Mouse (Mus musculus) neural tube, embryonic 11.5 days (tissue): Measurements from ENCODE around the gene Shoc2. TPM values are rescaled to one million over a fixed set of nuclear protein-coding genes. Genes with fewer than 3 reads are reported as not detected.
"Not testable (repeated sequence)": the region's sequence is repeated elsewhere in the genome, so short reads cannot be mapped to it uniquely, and the experiment has no call there.

Experiments used
- ATAC-seq: fragments of 200-750 bp; cut with Nextera tagmentation; 2 replicates; pipeline ENCODE4 v1.8.0; 2017; ENCODE audit warnings: moderate number of reproducible peaks, mild to moderate bottlenecking, moderate TSS enrichment, moderate library complexity; ENCODE audit not compliant: insufficient read depth, low FRiP score, low TSS enrichment
- DNase-seq: peaks from one replicate; pipeline ENCODE4 v3.0.0-alpha.2; 2015; ENCODE audit warnings: low spot score
- H3K27ac ChIP-seq: fragments of 300-500 bp; sonication (generic); 2 replicates; pipeline ENCODE4 v1.5.1; 2014; ENCODE audit warnings: low read depth, mild to moderate bottlenecking, low read length
- H3K27me3 ChIP-seq: fragments of 300-500 bp; sonication (generic); 2 replicates; pipeline ENCODE4 v1.6.1; 2014; ENCODE audit warnings: mild to moderate bottlenecking, low read length, mixed read lengths; ENCODE audit not compliant: control insufficient read depth, insufficient read depth
- H3K36me3 ChIP-seq: fragments of 300-500 bp; sonication (generic); 2 replicates; pipeline ENCODE4 v1.6.1; 2014; ENCODE audit warnings: mild to moderate bottlenecking, low read length, moderate library complexity, mixed read lengths; ENCODE audit not compliant: control insufficient read depth, insufficient read depth
- H3K4me1 ChIP-seq: fragments of 300-500 bp; sonication (generic); 2 replicates; pipeline ENCODE4 v1.6.1; 2014; ENCODE audit warnings: low read length, mixed read lengths; ENCODE audit not compliant: control insufficient read depth, insufficient read depth
- H3K4me2 ChIP-seq: fragments of 300-500 bp; sonication (generic); 2 replicates; pipeline ENCODE4 v1.6.1; 2014; ENCODE audit warnings: low read depth, mild to moderate bottlenecking, moderate library complexity
- H3K4me3 ChIP-seq: fragments of 300-500 bp; sonication (generic); 2 replicates; pipeline ENCODE4 v1.5.1; 2014; ENCODE audit warnings: low read depth, low read length
- H3K9ac ChIP-seq: fragments of 300-500 bp; sonication (generic); 2 replicates; pipeline ENCODE4 v1.6.1; 2014; ENCODE audit warnings: mild to moderate bottlenecking, low read length
- H3K9me3 ChIP-seq: fragments of 300-500 bp; sonication (generic); 2 replicates; pipeline ENCODE4 v1.6.1; 2016; ENCODE audit warnings: low read length; ENCODE audit not compliant: control insufficient read depth
- WGBS: fragments of 180-500 bp; shearing (Covaris S2); extraction: QIAGEN DNeasy Blood & Tissue Kit; methylation state at CpG from one replicate; pipeline ENCODE4 v1.1.7; 2014; 5-methylcytosine and 5-hydroxymethylcytosine counted together
- polyA plus RNA-seq: library from polyadenylated mRNA; unstranded; fragments of >200 nt; fragmentation: Nextera tagmentation; extraction: Ambion mirVana; gene quantifications from 2 replicates; pipeline ENCODE4 v1.2.1, GENCODE M21; 2014

Gene Shoc2
- polyA plus RNA-seq, 1 experiment from 2014 or later = 79.4 TPM

DNA sequence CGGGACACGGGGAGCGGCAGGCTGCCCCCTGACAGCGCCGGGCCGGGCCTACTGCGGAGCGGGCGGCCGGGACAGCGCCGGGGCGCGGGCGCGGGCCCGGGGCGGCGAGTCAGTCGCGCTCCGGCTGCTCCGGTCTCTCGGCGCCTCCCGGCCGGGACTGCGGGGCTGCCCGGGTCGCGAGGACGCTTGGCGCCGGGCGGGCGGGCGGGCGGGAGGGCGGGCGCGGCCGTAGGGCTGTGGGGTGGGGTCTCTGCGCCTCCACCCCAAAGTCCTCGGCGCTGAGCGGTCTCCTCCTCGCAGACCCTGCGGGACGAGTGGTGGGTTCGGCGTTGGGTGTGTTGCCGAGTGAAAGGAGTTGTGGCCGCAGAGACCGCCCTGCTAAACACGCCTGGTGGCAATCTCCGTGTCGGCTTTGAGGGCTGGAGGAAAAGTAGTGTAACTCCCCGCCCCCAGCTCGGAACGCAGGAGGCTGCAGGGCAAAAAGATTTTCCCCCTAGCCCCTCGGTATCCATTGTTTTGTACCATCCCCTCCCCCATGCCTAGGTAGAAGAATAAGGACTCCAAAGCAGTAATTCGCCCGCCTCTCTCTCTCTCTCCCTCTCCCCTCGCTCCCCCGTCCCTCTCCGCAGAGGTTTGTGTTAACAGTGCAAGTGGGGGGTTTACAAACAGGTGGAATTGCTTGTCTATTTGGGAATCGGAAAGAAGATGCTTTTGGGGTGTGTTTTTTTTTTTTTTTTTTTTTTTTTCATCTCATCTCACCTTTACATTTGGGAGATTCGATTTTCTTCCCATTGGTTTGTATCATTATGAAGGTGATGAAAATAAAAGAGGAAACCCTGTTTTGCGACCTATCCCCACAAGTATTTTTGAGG lies 1.3 kb downstream of the Shoc2 start:
- peak overlapping the region; percentile 56 for H3K4me2 ChIP-seq
- no peaks in the 10 kb centered on the region for H3K36me3 ChIP-seq
- no peaks in the 10 kb centered on the region; the same call in 1 of the 2 replicates for H3K4me1 ChIP-seq
- peak overlapping the region; percentile 91 for H3K9ac ChIP-seq
- WGBS = under 1% methylated on average over 35 of the region's 69 CpGs
- no peaks in the 10 kb centered on the region for H3K27me3 ChIP-seq
- ATAC-seq (peak; percentile 28), DNase-seq (peak; percentile 73)
- H3K27ac ChIP-seq = peak overlapping the region; percentile 96
- no peaks in the 10 kb centered on the region for H3K9me3 ChIP-seq
- peak overlapping the region; percentile 96 for H3K4me3 ChIP-seq

DNA sequence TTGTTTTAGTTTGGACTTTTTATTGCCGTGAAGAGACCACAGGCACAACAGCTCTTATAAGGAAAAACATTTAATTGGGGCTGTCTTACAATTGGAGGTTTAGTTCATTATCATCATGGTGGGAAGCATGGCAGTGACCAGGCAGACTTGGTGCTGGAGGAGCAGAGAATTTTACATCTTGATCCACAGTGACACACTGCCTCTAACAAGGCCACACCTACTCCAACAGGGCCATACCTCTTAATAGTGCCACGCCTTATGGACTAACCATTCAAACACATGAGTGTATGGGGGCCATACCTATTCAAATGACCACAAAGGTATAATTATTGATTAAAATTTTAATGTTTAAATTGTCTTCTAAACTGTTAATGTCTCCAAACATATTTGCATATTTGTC lies 13.4 kb downstream of the Shoc2 start:
- no peak for ATAC-seq
- H3K9me3 ChIP-seq = no peaks in the 10 kb centered on the region
- no peak for DNase-seq
- WGBS = 96% methylated on average over 2 of the region's 2 CpGs
- H3K27me3 ChIP-seq = no peaks in the 10 kb centered on the region
- H3K4me2 ChIP-seq = no peak overlapping the region
- no peaks in the 10 kb centered on the region for H3K36me3 ChIP-seq
- H3K4me1 ChIP-seq = no peaks in the 10 kb centered on the region
- no peak overlapping the region for H3K27ac ChIP-seq
- no peak overlapping the region for H3K9ac ChIP-seq
- H3K4me3 ChIP-seq = no peak overlapping the region

DNA sequence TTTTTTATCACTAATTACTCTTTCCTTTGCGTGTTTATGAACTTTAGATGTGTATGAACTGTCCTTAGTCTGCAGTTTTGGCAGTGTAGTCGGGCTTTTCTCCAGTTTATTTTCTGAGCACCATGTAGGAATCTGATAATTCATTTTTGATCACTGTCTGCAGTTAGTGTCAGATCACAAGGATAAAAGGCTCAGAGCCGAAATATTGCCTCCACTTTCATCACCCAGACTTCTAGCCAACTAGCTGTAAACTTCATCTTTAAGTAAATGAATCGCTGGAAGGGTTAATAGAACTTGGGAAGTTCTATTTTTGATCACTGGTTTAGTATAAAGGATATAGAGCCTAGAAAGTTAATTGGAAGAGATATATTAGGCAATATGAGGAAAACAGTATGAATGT lies 18.4 kb downstream of the Shoc2 start:
- ATAC-seq (no peak), DNase-seq (no peak)
- no peak overlapping the region for H3K9ac ChIP-seq
- 93% methylated on average over 4 of the region's 4 CpGs for WGBS
- H3K36me3 ChIP-seq = no peaks in the 10 kb centered on the region
- no peaks in the 10 kb centered on the region for H3K27me3 ChIP-seq
- H3K27ac ChIP-seq = no peak overlapping the region
- no peak overlapping the region for H3K4me2 ChIP-seq
- H3K4me1 ChIP-seq = no peaks in the 10 kb centered on the region
- no peaks in the 10 kb centered on the region for H3K9me3 ChIP-seq
- H3K4me3 ChIP-seq = no peak overlapping the region

DNA sequence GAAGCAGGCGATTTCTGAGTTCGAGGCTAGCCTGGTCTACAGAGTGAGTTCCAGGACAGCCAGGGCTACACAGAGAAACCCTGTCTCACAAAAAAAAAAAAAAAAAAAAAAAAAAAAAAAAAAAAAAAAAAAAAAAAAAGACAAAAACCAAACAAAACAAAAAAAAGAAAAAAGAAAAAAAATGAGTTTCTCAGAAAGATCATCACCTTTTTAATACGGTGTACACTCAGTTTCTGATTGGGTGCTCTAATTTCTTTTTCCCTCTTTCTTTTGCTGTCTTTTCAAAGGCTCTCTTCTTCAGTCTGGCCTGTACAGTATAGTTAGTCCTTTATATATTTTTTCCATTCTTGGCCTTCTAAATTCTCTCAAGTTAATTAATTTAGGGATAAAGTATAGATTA lies 20.2 kb downstream of the Shoc2 start:
- H3K4me3 ChIP-seq, DNase-seq, H3K4me1 ChIP-seq, H3K9me3 ChIP-seq, H3K27ac ChIP-seq, H3K4me2 ChIP-seq, H3K27me3 ChIP-seq, ATAC-seq, H3K9ac ChIP-seq, H3K36me3 ChIP-seq: not testable (repeated sequence)
- 93% methylated on average over 3 of the region's 3 CpGs for WGBS

DNA sequence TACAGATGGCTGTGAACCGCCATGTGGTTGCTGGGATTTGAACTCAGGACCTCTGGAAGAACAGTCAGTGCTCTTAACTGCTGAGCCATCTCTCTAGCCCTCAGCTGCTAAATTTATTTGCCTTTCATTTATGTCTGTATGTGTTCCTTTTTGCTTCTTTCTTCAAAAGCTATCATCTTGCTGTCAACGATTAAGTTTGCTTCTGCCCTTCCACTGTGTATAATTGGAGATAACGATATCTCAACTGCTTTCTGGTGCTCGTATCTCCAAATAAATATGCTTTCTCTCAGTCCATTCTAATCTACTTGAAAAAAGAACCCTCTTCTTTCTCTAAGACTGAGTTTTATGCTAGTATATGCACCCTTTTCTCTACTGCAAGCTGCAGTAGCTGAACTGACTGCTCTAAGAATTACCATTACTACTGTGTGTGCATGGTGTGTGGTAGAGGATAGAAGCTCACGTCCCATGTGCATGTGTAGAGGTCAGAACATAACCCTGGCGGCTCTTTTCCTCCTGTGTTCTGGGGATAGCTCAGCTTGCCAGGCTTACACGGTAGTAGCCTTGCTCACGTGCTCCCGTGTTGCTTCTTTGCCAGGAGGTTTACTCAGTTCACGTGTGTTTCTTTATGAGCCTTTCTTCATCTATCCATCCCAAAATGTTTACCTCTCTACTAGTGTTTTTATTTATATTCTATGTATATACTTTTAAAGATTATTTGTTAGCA lies 21.0 kb downstream of the Shoc2 start:
- ATAC-seq (no peak), DNase-seq (no peak)
- Histone ChIP-seq H3K4me3 (no peak overlapping the region), H3K9me3 (no peaks in the 10 kb centered on the region), H3K27me3 (no peaks in the 10 kb centered on the region), H3K27ac (no peak overlapping the region), H3K36me3 (no peaks in the 10 kb centered on the region), H3K9ac (no peak overlapping the region), H3K4me2 (no peak overlapping the region), H3K4me1 (no peaks in the 10 kb centered on the region)
- WGBS = 89% methylated on average over 10 of the region's 10 CpGs

DNA sequence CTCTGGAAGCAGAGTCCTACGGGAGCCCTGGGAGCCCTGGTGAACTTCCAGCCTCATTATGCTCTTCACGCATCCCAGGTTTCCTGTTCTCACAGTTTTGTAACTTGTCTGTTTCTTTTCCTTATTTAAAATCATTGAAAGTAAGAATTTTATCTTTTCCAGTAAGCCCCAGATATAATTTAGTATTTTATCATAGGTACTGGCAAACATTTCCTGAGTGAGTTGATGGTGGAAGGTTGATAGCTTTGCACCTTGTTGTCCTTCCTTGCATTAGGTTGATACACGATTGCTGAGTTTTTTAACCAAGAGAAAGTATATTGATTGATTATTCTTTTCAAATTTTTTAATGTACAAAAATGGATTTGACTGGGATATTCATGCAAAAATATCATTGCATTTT lies 25.1 kb downstream of the Shoc2 start:
- no peak for ATAC-seq
- Histone ChIP-seq H3K4me1 (no peaks in the 10 kb centered on the region), H3K9ac (no peak overlapping the region), H3K4me2 (no peak overlapping the region), H3K27me3 (no peaks in the 10 kb centered on the region), H3K4me3 (no peak overlapping the region), H3K9me3 (no peaks in the 10 kb centered on the region), H3K36me3 (no peaks in the 10 kb centered on the region), H3K27ac (no peak overlapping the region)
- DNase-seq = no peak
- WGBS = 90% methylated on average over 3 of the region's 3 CpGs

DNA sequence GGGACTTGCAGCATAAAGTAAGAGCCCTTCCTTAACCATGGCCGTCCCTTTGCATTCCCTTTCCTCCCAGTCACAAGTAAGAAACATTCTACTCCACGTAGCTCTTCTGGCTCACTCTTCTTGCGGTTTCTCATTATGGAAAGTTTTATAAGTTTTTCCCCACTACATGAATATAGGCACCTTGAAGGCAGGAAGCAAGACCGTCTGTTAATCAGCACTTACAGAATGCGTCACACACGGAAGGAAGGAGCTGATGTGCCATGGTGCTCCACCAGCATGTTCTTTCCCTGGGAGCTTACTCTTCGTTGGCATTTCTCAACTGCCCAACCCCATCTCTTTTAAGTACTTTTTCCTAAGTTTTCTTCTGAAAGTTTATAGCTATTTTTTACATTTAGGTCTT lies 27.8 kb downstream of the Shoc2 start:
- Histone ChIP-seq H3K36me3 (no peaks in the 10 kb centered on the region; the same call in 1 of the 2 replicates), H3K27me3 (no peaks in the 10 kb centered on the region), H3K9me3 (no peaks in the 10 kb centered on the region), H3K4me3 (no peak overlapping the region), H3K9ac (no peak overlapping the region), H3K4me1 (no peaks in the 10 kb centered on the region), H3K4me2 (no peak overlapping the region), H3K27ac (no peak overlapping the region)
- ATAC-seq = no peak
- WGBS = 86% methylated on average over 7 of the region's 7 CpGs
- no peak for DNase-seq

DNA sequence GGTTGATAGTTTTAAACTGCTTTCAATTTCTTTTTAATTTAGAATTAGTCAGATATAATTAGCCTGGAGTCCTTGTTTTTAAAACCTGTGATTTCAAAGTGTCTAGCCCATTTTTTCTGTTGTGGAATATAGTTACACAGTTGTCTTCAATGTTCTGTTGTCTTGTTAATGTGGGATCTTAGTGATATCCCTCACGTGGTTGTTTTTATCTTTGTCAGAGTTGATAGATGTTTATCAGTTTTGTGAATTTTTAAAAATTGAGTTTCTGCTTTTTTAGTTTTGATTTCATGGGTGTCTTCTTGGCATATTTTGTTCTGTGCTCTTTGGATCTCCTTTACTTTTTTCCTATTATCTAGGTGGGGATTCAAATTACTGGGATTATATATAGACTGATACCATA lies 29.6 kb downstream of the Shoc2 start:
- Histone ChIP-seq H3K9ac (no peak overlapping the region), H3K27me3 (no peaks in the 10 kb centered on the region), H3K4me3 (no peak overlapping the region), H3K4me2 (no peak overlapping the region), H3K4me1 (no peaks in the 10 kb centered on the region), H3K9me3 (no peaks in the 10 kb centered on the region), H3K27ac (no peak overlapping the region), H3K36me3 (no peaks in the 10 kb centered on the region; the same call in 1 of the 2 replicates)
- ATAC-seq (no peak), DNase-seq (no peak)
- WGBS = 93% methylated on average over 1 of the region's 1 CpGs

DNA sequence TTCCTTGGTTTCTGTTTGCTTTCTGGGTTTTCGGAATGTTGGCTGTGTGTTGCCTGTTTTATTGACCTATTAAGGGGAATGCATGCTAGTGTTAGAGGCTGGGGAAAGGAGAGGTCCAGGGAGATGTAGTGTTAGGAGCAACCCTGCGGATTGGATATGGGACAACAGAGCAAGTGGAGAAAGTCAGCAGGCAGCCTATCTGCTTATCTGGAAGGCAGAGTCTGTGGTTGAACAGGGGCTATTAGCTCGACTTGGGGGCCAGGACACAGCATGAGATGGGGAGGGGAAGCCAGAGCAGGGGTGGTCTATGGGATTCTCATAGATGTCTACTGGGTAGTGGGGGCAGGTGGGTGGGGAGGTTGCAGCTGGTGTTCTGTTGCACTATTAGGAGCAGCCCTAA lies 37.9 kb downstream of the Shoc2 start:
- Histone ChIP-seq H3K4me2 (no peak overlapping the region), H3K4me3 (no peak overlapping the region), H3K9ac (no peak overlapping the region), H3K36me3 (no peaks in the 10 kb centered on the region; the same call in 1 of the 2 replicates), H3K27ac (no peak overlapping the region), H3K4me1 (no peaks in the 10 kb centered on the region), H3K9me3 (no peaks in the 10 kb centered on the region), H3K27me3 (no peaks in the 10 kb centered on the region)
- DNase-seq = no peak
- 56% methylated on average over 3 of the region's 3 CpGs for WGBS
- ATAC-seq = no peak
